Mouse (Mus musculus): ENCODE measurements around the gene Psmb3. TPM values are rescaled to one million over a fixed set of nuclear protein-coding genes. Genes with fewer than 3 reads are reported as not detected.

Psmb3 gene
- polyA plus RNA-seq, 1 experiment from 2014 or later = 463 TPM

- H3K9ac ChIP-seq (ENCODE audit: low read length) = no peak overlapping the region
- H3K27me3 ChIP-seq (ENCODE audit: control insufficient read depth, insufficient read depth, low read length) = peaks cover 14% of the 10 kb centered on the region
- no peak for ATAC-seq (replicated peaks; ENCODE audit: low FRiP score)
- peak overlapping the region; percentile 88 for H3K4me2 ChIP-seq (ENCODE audit: low read depth, low read length, severe bottlenecking)
- H3K4me1 ChIP-seq (replicated peaks; ENCODE audit: control insufficient read depth, insufficient read depth, low read length) = peaks cover 19% of the 10 kb centered on the region
- DNase-seq (ENCODE audit: low spot score) = peak; percentile 54
- peak overlapping the region; percentile 96 for H3K4me3 ChIP-seq (ENCODE audit: low read depth, low read length)
- H3K9me3 ChIP-seq (ENCODE audit: control insufficient read depth, low read length) = no peaks in the 10 kb centered on the region
- 23% methylated on average over 6 of the region's 6 CpGs for WGBS
- H3K27ac ChIP-seq (ENCODE audit: low read depth, low read length) = no peak overlapping the region
- H3K36me3 ChIP-seq (ENCODE audit: control insufficient read depth, insufficient read depth, low read length) = peaks cover 11% of the 10 kb centered on the region
Measured at GRCm38 (mm10) chr11:97664771-97665240, 38.4 kb upstream of the Psmb3 start.

DNA sequence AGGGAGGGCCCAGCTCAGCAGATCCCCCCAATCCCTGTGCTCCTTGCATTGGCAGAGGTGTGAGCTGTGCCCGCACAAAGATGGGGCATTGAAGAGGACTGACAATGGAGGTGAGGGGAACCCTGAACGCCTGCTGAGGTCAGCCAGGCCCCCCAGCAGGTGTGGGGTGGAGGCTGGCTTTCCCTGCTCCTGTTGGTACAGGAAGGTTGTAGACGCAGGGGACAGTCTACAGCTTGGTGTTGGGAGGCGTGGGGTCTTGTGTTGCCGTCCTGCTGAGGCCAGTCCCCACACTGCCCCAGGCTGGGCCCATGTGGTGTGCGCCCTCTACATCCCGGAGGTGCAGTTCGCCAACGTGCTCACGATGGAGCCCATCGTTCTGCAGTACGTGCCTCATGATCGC, 37.8 kb upstream of the Psmb3 start:
- DNase-seq (ENCODE audit: low spot score) (peak; percentile 39), ATAC-seq (replicated peaks; ENCODE audit: low FRiP score) (no peak)
- H3K36me3 ChIP-seq (ENCODE audit: control insufficient read depth, insufficient read depth, low read length) = peaks cover 14% of the 10 kb centered on the region
- no peak overlapping the region for H3K4me2 ChIP-seq (ENCODE audit: low read depth, low read length, severe bottlenecking)
- H3K9me3 ChIP-seq (ENCODE audit: control insufficient read depth, low read length) = no peaks in the 10 kb centered on the region
- H3K4me3 ChIP-seq (ENCODE audit: low read depth, low read length) = no peak overlapping the region
- 88% methylated on average over 13 of the region's 13 CpGs for WGBS
- no peak overlapping the region for H3K27ac ChIP-seq (ENCODE audit: low read depth, low read length)
- H3K9ac ChIP-seq (ENCODE audit: low read length) = no peak overlapping the region
- peaks cover 14% of the 10 kb centered on the region for H3K27me3 ChIP-seq (ENCODE audit: control insufficient read depth, insufficient read depth, low read length)
- peaks cover 18% of the 10 kb centered on the region for H3K4me1 ChIP-seq (replicated peaks; ENCODE audit: control insufficient read depth, insufficient read depth, low read length)

GRCm38 (mm10) chr11:97666221-97666620, 37.0 kb upstream of the Psmb3 start:
- Histone ChIP-seq H3K4me2 (ENCODE audit: low read depth, low read length, severe bottlenecking) (no peak overlapping the region), H3K4me3 (ENCODE audit: low read depth, low read length) (no peak overlapping the region), H3K27ac (ENCODE audit: low read depth, low read length) (no peak overlapping the region), H3K9ac (ENCODE audit: low read length) (no peak overlapping the region), H3K36me3 (ENCODE audit: control insufficient read depth, insufficient read depth, low read length) (peaks cover 14% of the 10 kb centered on the region), H3K4me1 (replicated peaks; ENCODE audit: control insufficient read depth, insufficient read depth, low read length) (peaks cover 18% of the 10 kb centered on the region), H3K27me3 (ENCODE audit: control insufficient read depth, insufficient read depth, low read length) (peaks cover 9% of the 10 kb centered on the region), H3K9me3 (ENCODE audit: control insufficient read depth, low read length) (no peaks in the 10 kb centered on the region)
- DNase-seq (ENCODE audit: low spot score) = peak; percentile 44
- 94% methylated on average over 7 of the region's 7 CpGs for WGBS
- ATAC-seq (replicated peaks; ENCODE audit: low FRiP score) = no peak

- Histone ChIP-seq H3K27me3 (ENCODE audit: control insufficient read depth, insufficient read depth, low read length) (peaks cover 6% of the 10 kb centered on the region), H3K4me1 (replicated peaks; ENCODE audit: control insufficient read depth, insufficient read depth, low read length) (peaks cover 14% of the 10 kb centered on the region), H3K9me3 (ENCODE audit: control insufficient read depth, low read length) (no peaks in the 10 kb centered on the region), H3K27ac (ENCODE audit: low read depth, low read length) (no peak overlapping the region), H3K4me2 (ENCODE audit: low read depth, low read length, severe bottlenecking) (no peak overlapping the region), H3K36me3 (ENCODE audit: control insufficient read depth, insufficient read depth, low read length) (peaks cover 14% of the 10 kb centered on the region), H3K4me3 (ENCODE audit: low read depth, low read length) (no peak overlapping the region), H3K9ac (ENCODE audit: low read length) (no peak overlapping the region)
- DNase-seq (ENCODE audit: low spot score) (peak; percentile 53), ATAC-seq (replicated peaks; ENCODE audit: low FRiP score) (no peak)
- WGBS = 95% methylated on average over 15 of the region's 15 CpGs
Measured at GRCm38 (mm10) chr11:97666794-97667193, 36.4 kb upstream of the Psmb3 start.

- Histone ChIP-seq H3K4me1 (replicated peaks; ENCODE audit: control insufficient read depth, insufficient read depth, low read length) (peaks cover 13% of the 10 kb centered on the region), H3K4me3 (ENCODE audit: low read depth, low read length) (no peak overlapping the region), H3K9ac (ENCODE audit: low read length) (no peak overlapping the region), H3K36me3 (ENCODE audit: control insufficient read depth, insufficient read depth, low read length) (peaks cover 14% of the 10 kb centered on the region), H3K9me3 (ENCODE audit: control insufficient read depth, low read length) (no peaks in the 10 kb centered on the region), H3K4me2 (ENCODE audit: low read depth, low read length, severe bottlenecking) (no peak overlapping the region), H3K27ac (ENCODE audit: low read depth, low read length) (no peak overlapping the region), H3K27me3 (ENCODE audit: control insufficient read depth, insufficient read depth, low read length) (no peaks in the 10 kb centered on the region)
- DNase-seq (ENCODE audit: low spot score) = no peak
- ATAC-seq (replicated peaks; ENCODE audit: low FRiP score) = no peak
- WGBS = 95% methylated on average over 7 of the region's 7 CpGs
Measured at GRCm38 (mm10) chr11:97668160-97668559, 35.0 kb upstream of the Psmb3 start.

DNA sequence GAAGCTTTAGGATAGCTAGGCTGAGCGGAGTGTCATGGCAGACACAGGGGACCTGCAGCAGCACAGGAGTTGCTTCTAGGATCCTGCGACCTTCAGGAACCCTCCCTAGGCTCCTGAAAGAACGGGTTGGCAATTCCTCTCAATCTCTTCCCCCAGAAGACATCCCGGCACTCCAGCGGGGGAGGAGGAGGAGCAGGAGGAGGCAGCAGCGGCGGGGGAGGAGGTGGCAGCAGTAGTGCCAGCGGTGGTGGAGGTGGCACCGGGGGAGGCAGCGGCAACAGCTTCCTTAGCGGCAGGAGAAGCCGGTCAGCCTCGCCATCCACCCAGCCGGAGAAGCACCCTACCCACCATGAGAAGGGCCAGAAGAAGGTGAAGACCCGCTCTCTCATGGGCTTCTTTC, 33.9 kb upstream of the Psmb3 start:
- no peak overlapping the region for H3K9ac ChIP-seq (ENCODE audit: low read length)
- no peak overlapping the region for H3K4me3 ChIP-seq (ENCODE audit: low read depth, low read length)
- H3K36me3 ChIP-seq (ENCODE audit: control insufficient read depth, insufficient read depth, low read length) = peaks cover 18% of the 10 kb centered on the region
- H3K9me3 ChIP-seq (ENCODE audit: control insufficient read depth, low read length) = no peaks in the 10 kb centered on the region
- no peak overlapping the region for H3K4me2 ChIP-seq (ENCODE audit: low read depth, low read length, severe bottlenecking)
- H3K4me1 ChIP-seq (replicated peaks; ENCODE audit: control insufficient read depth, insufficient read depth, low read length) = peaks cover 12% of the 10 kb centered on the region
- DNase-seq (ENCODE audit: low spot score) (no peak), ATAC-seq (replicated peaks; ENCODE audit: low FRiP score) (no peak)
- 0 out of 2 replicates have a peak overlapping the region, but pooled peaks have one; percentile 37 for H3K27ac ChIP-seq (ENCODE audit: low read depth, low read length)
- 53% methylated on average over 15 of the region's 15 CpGs for WGBS
- no peaks in the 10 kb centered on the region for H3K27me3 ChIP-seq (ENCODE audit: control insufficient read depth, insufficient read depth, low read length)

GRCm38 (mm10) chr11:97669829-97670228, 33.4 kb upstream of the Psmb3 start:
- WGBS = 42% methylated on average over 6 of the region's 6 CpGs
- no peaks in the 10 kb centered on the region for H3K27me3 ChIP-seq (ENCODE audit: control insufficient read depth, insufficient read depth, low read length)
- no peak overlapping the region for H3K27ac ChIP-seq (ENCODE audit: low read depth, low read length)
- H3K9ac ChIP-seq (ENCODE audit: low read length) = no peak overlapping the region
- peaks cover 18% of the 10 kb centered on the region for H3K36me3 ChIP-seq (ENCODE audit: control insufficient read depth, insufficient read depth, low read length)
- H3K4me3 ChIP-seq (ENCODE audit: low read depth, low read length) = no peak overlapping the region
- no peak for ATAC-seq (replicated peaks; ENCODE audit: low FRiP score)
- H3K4me2 ChIP-seq (ENCODE audit: low read depth, low read length, severe bottlenecking) = no peak overlapping the region
- no peak for DNase-seq (ENCODE audit: low spot score)
- no peaks in the 10 kb centered on the region for H3K9me3 ChIP-seq (ENCODE audit: control insufficient read depth, low read length)
- peaks cover 6% of the 10 kb centered on the region for H3K4me1 ChIP-seq (replicated peaks; ENCODE audit: control insufficient read depth, insufficient read depth, low read length)

DNA sequence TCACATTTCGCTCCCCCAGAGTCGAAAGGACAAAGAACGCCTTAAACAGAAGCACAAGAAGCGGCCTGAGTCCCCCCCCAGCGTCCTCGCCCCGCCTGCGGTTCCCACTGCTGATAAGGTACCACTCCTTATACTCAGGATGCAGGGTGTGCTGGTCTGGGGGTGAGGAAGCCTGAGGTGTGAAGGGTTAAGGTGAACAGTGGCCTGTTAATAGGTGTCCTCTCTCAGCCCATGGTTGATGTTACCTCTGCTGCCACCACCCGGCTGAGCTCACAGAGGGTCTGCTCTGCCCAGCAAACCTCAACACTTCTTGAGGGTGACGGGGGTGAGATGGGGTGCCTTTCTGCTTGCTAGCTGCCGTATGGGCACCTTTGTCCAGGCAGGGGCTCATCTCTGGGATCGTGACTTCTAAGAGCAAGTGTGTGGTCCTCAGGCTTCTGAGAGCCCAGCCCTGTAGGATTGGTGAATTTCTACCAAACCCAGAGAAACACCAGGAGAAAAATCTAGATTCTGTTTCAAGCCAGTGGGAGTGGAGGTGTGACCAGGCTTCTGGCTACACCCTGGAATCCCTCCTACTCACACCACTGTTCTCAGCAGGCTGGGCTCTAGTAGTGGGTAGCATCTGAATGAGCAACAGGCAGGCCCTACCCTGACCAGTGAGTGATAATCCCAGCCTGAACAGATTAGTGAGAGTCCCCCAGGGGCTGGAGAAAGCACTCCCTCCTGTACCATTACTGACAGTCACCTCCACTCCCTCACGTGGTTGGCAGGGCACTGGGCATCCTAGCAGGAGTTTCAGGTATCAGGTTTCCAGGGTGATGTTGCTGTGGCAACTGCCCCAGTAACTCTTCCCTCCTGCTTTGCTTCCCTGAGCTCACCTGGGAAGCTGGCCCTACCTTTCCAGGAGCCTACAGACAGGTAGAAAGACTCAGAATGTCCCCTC, 32.7 kb upstream of the Psmb3 start:
- Histone ChIP-seq H3K9me3 (ENCODE audit: control insufficient read depth, low read length) (no peaks in the 10 kb centered on the region), H3K27ac (ENCODE audit: low read depth, low read length) (no peak overlapping the region), H3K4me1 (replicated peaks; ENCODE audit: control insufficient read depth, insufficient read depth, low read length) (peaks cover 3% of the 10 kb centered on the region; the same call in 1 of the 2 replicates), H3K9ac (ENCODE audit: low read length) (no peak overlapping the region), H3K4me3 (ENCODE audit: low read depth, low read length) (no peak overlapping the region), H3K36me3 (ENCODE audit: control insufficient read depth, insufficient read depth, low read length) (peaks cover 22% of the 10 kb centered on the region), H3K27me3 (ENCODE audit: control insufficient read depth, insufficient read depth, low read length) (no peaks in the 10 kb centered on the region), H3K4me2 (ENCODE audit: low read depth, low read length, severe bottlenecking) (no peak overlapping the region)
- WGBS = 60% methylated on average over 13 of the region's 13 CpGs
- ATAC-seq (replicated peaks; ENCODE audit: low FRiP score) (no peak), DNase-seq (ENCODE audit: low spot score) (no peak)
